In the genomic region with DNA sequence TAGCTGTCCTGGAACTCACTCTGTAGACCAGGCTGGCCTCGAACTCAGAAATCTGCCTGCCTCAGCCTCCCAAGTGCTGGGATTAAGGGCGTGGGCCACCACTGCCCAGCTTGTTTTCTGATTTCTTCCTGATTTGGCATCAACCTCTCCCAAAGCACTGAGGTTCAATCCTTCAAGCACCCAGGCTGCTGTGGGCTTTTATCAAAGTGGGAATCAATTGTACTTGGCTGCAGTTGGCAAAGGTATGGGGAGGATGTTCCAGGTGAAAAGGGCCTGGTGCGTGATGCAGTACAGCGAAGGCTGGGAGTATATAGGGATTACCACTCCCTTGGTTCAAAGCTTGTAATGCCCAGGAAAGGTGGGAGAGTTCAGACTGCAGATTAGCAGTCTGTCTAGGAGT, we compare ENCODE assay signal across 9 mouse cellular contexts. TPM values are rescaled to one million over a fixed set of nuclear protein-coding genes. Genes with fewer than 3 reads are reported as not detected.
DNase-seq lines count a peak whose midpoint lies in the region; ATAC-seq and TF ChIP-seq lines count a peak whose summit lies in the region.
"Had no signal": no experiment of that assay in that cellular context is flagged by ENCODE, and none has a peak within 500 bp of the region (broad histone marks: within the 10 kb centered on the region; RNA-seq: fewer than 3 reads in every experiment).

No protein-coding gene starts in this region.

- ATAC-seq in heart, embryonic 15.5 days (replicated peaks; ENCODE audit: insufficient number of reproducible peaks, insufficient read depth, low FRiP score, low read depth), result no peak
- ATAC-seq in hindbrain, embryonic 14.5 days (ENCODE audit: low FRiP score), result no peak
- ATAC-seq in midbrain, embryonic 11.5 days (ENCODE audit: low FRiP score), result no peak
- no peak for ATAC-seq in monocyte, adult 5-6 weeks (replicated peaks; ENCODE audit: insufficient number of reproducible peaks, low FRiP score, low TSS enrichment, poor library complexity, severe bottlenecking)
- no peak for ATAC-seq in activated CD4-positive, CD25-positive, alpha-beta regulatory T cell, adult 4 months

- no peaks in the 10 kb centered on the region for H3K9me3 ChIP-seq in heart, embryonic 15.5 days (replicated peaks)
- no peaks in the 10 kb centered on the region for H3K9me3 ChIP-seq in hindbrain, embryonic 14.5 days (ENCODE audit: control insufficient read depth, low read length)
- no peaks in the 10 kb centered on the region for H3K9me3 ChIP-seq in midbrain, embryonic 11.5 days (ENCODE audit: control insufficient read depth, low read length)

- WGBS in heart, embryonic 15.5 days, result 51% methylated on average over 4 of the region's 4 CpGs
- 61% methylated on average over 4 of the region's 4 CpGs for WGBS in hindbrain, embryonic 14.5 days
- WGBS in midbrain, embryonic 11.5 days, result 58% methylated on average over 4 of the region's 4 CpGs

- peak overlapping the region; percentile 25; the same call in 1 of the 2 replicates for H3K27ac ChIP-seq in heart, embryonic 15.5 days
- no peak overlapping the region for H3K27ac ChIP-seq in cortical plate, adult 2 months (ENCODE audit: insufficient read depth, low read length)
- no peak overlapping the region for H3K27ac ChIP-seq in hindbrain, embryonic 14.5 days
- no peak overlapping the region for H3K27ac ChIP-seq in midbrain, embryonic 11.5 days (ENCODE audit: low read depth, low read length)

- intact Hi-C loops in left cerebral cortex, postnatal 14 days (cut with DNase I), result no loop called here

- no peak for TF ChIP-seq CTCF in cortical plate, adult 2 months (IDR thresholded peaks at IDR 0.05; ENCODE audit: extremely low read depth, insufficient read depth, low read length)

- no peak for DNase-seq in heart, adult 18-20 months
- no peak for DNase-seq in hindbrain, embryonic 14.5 days (ENCODE audit: low spot score)
- no peak for DNase-seq in midbrain, embryonic 11.5 days (ENCODE audit: low spot score, missing footprints)
- DNase-seq in left cerebral cortex, postnatal 14 days (ENCODE audit: low spot score in 2 of 2), result no peak

- peak overlapping the region; percentile 92 for H3K4me2 ChIP-seq in heart, embryonic 15.5 days
- H3K4me2 ChIP-seq in hindbrain, embryonic 14.5 days (replicated peaks), result peak overlapping the region; percentile 88
- no peak overlapping the region for H3K4me2 ChIP-seq in midbrain, embryonic 11.5 days

- no peaks in the 10 kb centered on the region for H3K36me3 ChIP-seq in heart, embryonic 15.5 days
- H3K36me3 ChIP-seq in hindbrain, embryonic 14.5 days (replicated peaks; ENCODE audit: control insufficient read depth, insufficient read depth), result no peaks in the 10 kb centered on the region; the same call in 1 of the 2 replicates
- H3K36me3 ChIP-seq in midbrain, embryonic 11.5 days (ENCODE audit: control insufficient read depth, insufficient read depth, low read length), result peaks cover 17% of the 10 kb centered on the region; the same call in 1 of the 2 replicates

- H3K27me3 ChIP-seq in heart, embryonic 15.5 days, result no peaks in the 10 kb centered on the region
- H3K27me3 ChIP-seq in hindbrain, embryonic 14.5 days (ENCODE audit: control insufficient read depth, insufficient read depth, low read length), result no peaks in the 10 kb centered on the region
- H3K27me3 ChIP-seq in midbrain, embryonic 11.5 days (ENCODE audit: control insufficient read depth, insufficient read depth, low read length), result no peaks in the 10 kb centered on the region

- no peak for TF ChIP-seq POLR2A in cortical plate, adult 2 months (IDR thresholded peaks at IDR 0.05; ENCODE audit: extremely low read depth, insufficient read depth, low read length)

- peak overlapping the region; percentile 40; the same call in 1 of the 2 replicates for H3K9ac ChIP-seq in heart, embryonic 15.5 days
- no peak overlapping the region for H3K9ac ChIP-seq in hindbrain, embryonic 14.5 days
- H3K9ac ChIP-seq in midbrain, embryonic 11.5 days (ENCODE audit: low read length), result no peak overlapping the region; the same call in 1 of the 2 replicates

- H3K4me3 ChIP-seq in heart, embryonic 15.5 days, result peak overlapping the region; percentile 78
- H3K4me3 ChIP-seq in cortical plate, adult 2 months (ENCODE audit: insufficient read depth, low read length), result peak overlapping the region; percentile 36; the same call in 1 of the 2 replicates
- H3K4me3 ChIP-seq in hindbrain, embryonic 14.5 days (replicated peaks; ENCODE audit: low read length), result peak overlapping the region; percentile 49; the same call in 1 of the 2 replicates
- H3K4me3 ChIP-seq in midbrain, embryonic 11.5 days (ENCODE audit: low read depth, low read length), result peak overlapping the region; percentile 60; the same call in 1 of the 2 replicates

- peaks cover 52% of the 10 kb centered on the region for H3K4me1 ChIP-seq in heart, embryonic 15.5 days (replicated peaks)
- H3K4me1 ChIP-seq in cortical plate, adult 2 months (ENCODE audit: control insufficient read depth, insufficient read depth, low read length), result peaks cover 5% of the 10 kb centered on the region
- H3K4me1 ChIP-seq in hindbrain, embryonic 14.5 days (replicated peaks; ENCODE audit: control insufficient read depth, insufficient read depth, low read length), result peaks cover 24% of the 10 kb centered on the region
- H3K4me1 ChIP-seq in midbrain, embryonic 11.5 days (ENCODE audit: control insufficient read depth, insufficient read depth, low read length), result peaks cover 31% of the 10 kb centered on the region

RNA-seq across cellular contexts. Expression of a gene that starts 0.5 kb away (rescaled TPM):
- 68.2 and 94.2 TPM in 2 replicates for polyA plus RNA-seq in heart, embryonic 15.5 days (2015; fragmentation: Nextera tagmentation; extraction: Ambion mirVana)
- total RNA-seq in heart, adult 18-20 months (2021), result 1 to 10 TPM; 4.7 to 5.6 TPM
- polyA plus RNA-seq in cortical plate, adult 2 months (2012; rRNA removed), result 4.4 TPM in 2 replicates
- 27.0 and 30.2 TPM in 2 replicates for polyA plus RNA-seq in hindbrain, embryonic 14.5 days (2014; fragmentation: Nextera tagmentation; extraction: Ambion mirVana)
- 210 and 212 TPM in 2 replicates for polyA plus RNA-seq in midbrain, embryonic 11.5 days (2014; fragmentation: Nextera tagmentation; extraction: Ambion mirVana)
- 10.9 to 27.9 TPM (median 20.2 TPM) in 3 replicates for total RNA-seq in monocyte, adult 5-6 weeks (2017)
- polyA plus RNA-seq in activated CD4-positive, CD25-positive, alpha-beta regulatory T cell, adult 4 months (2017; shearing (Covaris generic)), result 10 to 100 TPM; 27.0 to 41.8 TPM
- total RNA-seq in left cerebral cortex, postnatal 14 days (2021), result 1 to 10 TPM; 3.6 to 3.8 TPM

RNA-seq across cellular contexts. Expression of a gene that starts 3.0 kb away (rescaled TPM):
- polyA plus RNA-seq in heart, embryonic 15.5 days (2015; fragmentation: Nextera tagmentation; extraction: Ambion mirVana), result 41.4 and 54.7 TPM in 2 replicates
- total RNA-seq in heart, adult 18-20 months (2021), result 10 to 100 TPM; 35.0 to 37.1 TPM
- polyA plus RNA-seq in cortical plate, adult 2 months (2012; rRNA removed), result 98.9 and 105 TPM in 2 replicates
- 45.8 and 48.5 TPM in 2 replicates for polyA plus RNA-seq in hindbrain, embryonic 14.5 days (2014; fragmentation: Nextera tagmentation; extraction: Ambion mirVana)
- polyA plus RNA-seq in midbrain, embryonic 11.5 days (2014; fragmentation: Nextera tagmentation; extraction: Ambion mirVana), result 36.9 and 39.6 TPM in 2 replicates
- total RNA-seq in monocyte, adult 5-6 weeks (2017), result 24.4 to 70.1 TPM (median 35.2 TPM) in 3 replicates
- polyA plus RNA-seq in activated CD4-positive, CD25-positive, alpha-beta regulatory T cell, adult 4 months (2017; shearing (Covaris generic)), result 10 to 100 TPM; 43.6 to 57.7 TPM
- total RNA-seq in left cerebral cortex, postnatal 14 days (2021), result 10 to 100 TPM; 39.7 to 45.2 TPM

RNA-seq across cellular contexts. Expression of a gene that starts 24.2 kb away (rescaled TPM):
- polyA plus RNA-seq in heart, embryonic 15.5 days (2015; fragmentation: Nextera tagmentation; extraction: Ambion mirVana), result 42.5 and 52.5 TPM in 2 replicates
- 10 to 100 TPM; 15.0 to 18.8 TPM for total RNA-seq in heart, adult 18-20 months (2021)
- 381 and 408 TPM in 2 replicates for polyA plus RNA-seq in cortical plate, adult 2 months (2012; rRNA removed)
- polyA plus RNA-seq in hindbrain, embryonic 14.5 days (2014; fragmentation: Nextera tagmentation; extraction: Ambion mirVana), result 525 and 527 TPM in 2 replicates
- polyA plus RNA-seq in midbrain, embryonic 11.5 days (2014; fragmentation: Nextera tagmentation; extraction: Ambion mirVana), result 118 and 119 TPM in 2 replicates
- not detected in 3 replicates for total RNA-seq in monocyte, adult 5-6 weeks (2017)
- polyA plus RNA-seq in activated CD4-positive, CD25-positive, alpha-beta regulatory T cell, adult 4 months (2017; shearing (Covaris generic)), result not detected
- total RNA-seq in left cerebral cortex, postnatal 14 days (2021), result 100 to 1,000 TPM; 191 to 243 TPM
- polyA plus RNA-seq: inflammation-experienced regulatory T-cells, adult 6 months had no signal

RNA-seq across cellular contexts. Expression of a gene that starts 57.3 kb away (rescaled TPM):
- 21.7 and 27.3 TPM in 2 replicates for polyA plus RNA-seq in heart, embryonic 15.5 days (2015; fragmentation: Nextera tagmentation; extraction: Ambion mirVana)
- 10 to 100 TPM; 22.0 to 25.3 TPM for total RNA-seq in heart, adult 18-20 months (2021)
- polyA plus RNA-seq in cortical plate, adult 2 months (2012; rRNA removed), result 88.0 and 90.6 TPM in 2 replicates
- polyA plus RNA-seq in hindbrain, embryonic 14.5 days (2014; fragmentation: Nextera tagmentation; extraction: Ambion mirVana), result 28.1 and 33.8 TPM in 2 replicates
- 15.4 and 17.4 TPM in 2 replicates for polyA plus RNA-seq in midbrain, embryonic 11.5 days (2014; fragmentation: Nextera tagmentation; extraction: Ambion mirVana)
- total RNA-seq in monocyte, adult 5-6 weeks (2017), result 32.9 to 52.6 TPM (median 51.6 TPM) in 3 replicates
- polyA plus RNA-seq in activated CD4-positive, CD25-positive, alpha-beta regulatory T cell, adult 4 months (2017; shearing (Covaris generic)), result 10 to 100 TPM; 42.8 to 57.5 TPM
- 10 to 100 TPM; 32.6 to 34.6 TPM for total RNA-seq in left cerebral cortex, postnatal 14 days (2021)

Comparison
In these comparisons a context has a peak if more than half of its experiments do, and no peak if none do; other contexts are left out.
1. RNA of a gene that starts 24.2 kb away (polyA plus RNA-seq): 525 to 527 TPM in hindbrain, embryonic 14.5 days, 381 to 408 TPM in cortical plate, adult 2 months, 118 to 119 TPM in midbrain, embryonic 11.5 days and 42.5 to 52.5 TPM in heart, embryonic 15.5 days; not detected in activated CD4-positive, CD25-positive, alpha-beta regulatory T cell, adult 4 months; every median in the first group is over 10 times any median in the second.
2. Peak in every context shown above with its lines, with median percentiles within 50 percentile points of each other: H3K4me3 ChIP-seq.